Mouse (Mus musculus): Measurements from ENCODE around the gene Swt1.
"Not testable (repeated sequence)": the region's sequence is repeated elsewhere in the genome, so short reads cannot be mapped to it uniquely, and the experiment has no call there.

Gene Swt1

DNA sequence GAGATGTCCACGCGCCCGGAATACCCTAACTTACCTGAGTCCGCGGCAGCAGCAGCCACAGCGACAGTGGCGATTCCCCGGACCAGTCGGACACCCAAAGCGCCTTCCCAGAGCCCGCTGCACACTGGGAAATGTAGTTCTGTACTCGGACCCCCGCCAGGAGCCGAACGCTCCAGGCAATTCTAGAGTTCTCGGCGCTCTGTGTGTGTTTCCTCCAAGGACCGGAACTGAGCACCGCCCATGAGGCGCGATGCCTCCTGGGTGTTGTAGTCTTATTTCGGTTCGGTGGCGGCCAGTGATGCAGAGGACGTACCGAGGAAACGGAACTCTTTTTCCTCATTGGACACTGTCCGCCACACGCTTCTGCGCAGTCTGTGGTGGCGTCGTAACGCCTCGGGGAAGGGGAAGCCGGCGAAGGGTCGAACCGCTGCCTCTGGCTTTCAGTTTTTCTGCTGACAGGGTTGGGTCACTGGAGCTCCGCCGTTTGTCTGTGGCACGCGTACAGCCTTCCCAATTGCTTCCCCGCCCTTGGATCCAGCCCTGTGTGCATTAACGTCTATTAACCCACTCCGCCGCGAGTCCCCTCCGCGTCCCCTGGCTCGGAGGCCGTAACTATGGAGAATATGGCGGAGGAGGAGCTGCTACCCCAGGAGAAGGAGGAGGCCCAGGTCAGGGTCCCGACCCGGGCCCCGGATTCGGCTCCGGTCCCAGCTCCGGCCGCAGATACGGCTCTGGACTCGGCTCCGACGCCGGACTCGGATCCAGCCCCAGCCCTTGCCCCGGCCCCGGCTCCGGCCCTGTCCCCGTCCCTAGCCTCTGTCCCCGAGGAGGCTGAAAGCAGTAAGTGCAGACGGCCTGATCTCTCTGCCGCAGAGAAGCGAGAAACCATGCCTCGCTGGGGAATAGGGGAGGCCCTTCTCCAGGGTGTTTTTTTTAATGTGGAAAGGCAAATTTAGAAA is at the start of gene Swt1, which contains the start of gene Trmt1l:
TSS of gene Swt1 (minus strand) at position 193 of the 959 bp plus-strand sequence.
TSS of gene Trmt1l (plus strand) at position 280 of the 959 bp plus-strand sequence.
- peak; percentile 98 for DNase-seq (ENCODE audit: low read depth)

DNA sequence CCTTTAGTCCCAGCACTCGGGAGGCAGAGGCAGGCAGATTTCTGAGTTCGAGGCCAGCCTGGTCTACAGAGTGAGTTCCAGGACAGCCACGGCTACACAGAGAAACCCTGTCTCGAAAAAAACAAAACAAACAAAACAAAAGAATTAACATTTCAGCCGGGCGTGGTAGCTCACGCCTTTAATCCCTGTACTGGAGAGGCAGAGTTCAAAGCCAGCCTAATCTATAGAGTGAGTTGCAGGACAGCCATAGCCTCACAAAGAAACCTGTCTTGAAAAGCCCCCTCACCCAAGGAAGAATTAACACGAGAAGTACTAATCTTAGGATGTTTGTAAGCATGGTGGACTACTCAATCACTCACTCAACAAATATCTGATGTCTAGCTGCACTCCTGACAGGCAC is 44.1 kb upstream of the Swt1 start:
- DNase-seq (ENCODE audit: low read depth), result not testable (repeated sequence)

DNA sequence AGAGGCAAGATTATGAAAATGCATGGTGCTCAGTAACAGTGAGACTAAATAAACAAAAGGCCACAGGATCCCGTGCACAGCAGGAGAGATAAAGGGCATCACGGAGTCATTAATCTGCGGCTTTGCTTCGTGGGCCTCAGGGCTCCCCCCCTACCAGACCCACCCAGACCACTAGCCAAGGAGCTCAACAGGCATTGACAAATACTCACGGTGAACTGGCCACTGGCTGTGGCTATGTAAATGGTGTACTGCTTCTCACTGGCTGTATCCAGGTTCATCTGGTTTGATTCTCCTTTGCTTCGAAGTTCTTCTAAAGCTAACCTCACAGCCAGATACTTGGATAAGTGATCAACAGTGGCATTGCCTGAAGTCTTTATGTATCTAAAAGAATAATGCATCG is 43.2 kb upstream of the Swt1 start:
- DNase-seq (ENCODE audit: low read depth), result no peak

DNA sequence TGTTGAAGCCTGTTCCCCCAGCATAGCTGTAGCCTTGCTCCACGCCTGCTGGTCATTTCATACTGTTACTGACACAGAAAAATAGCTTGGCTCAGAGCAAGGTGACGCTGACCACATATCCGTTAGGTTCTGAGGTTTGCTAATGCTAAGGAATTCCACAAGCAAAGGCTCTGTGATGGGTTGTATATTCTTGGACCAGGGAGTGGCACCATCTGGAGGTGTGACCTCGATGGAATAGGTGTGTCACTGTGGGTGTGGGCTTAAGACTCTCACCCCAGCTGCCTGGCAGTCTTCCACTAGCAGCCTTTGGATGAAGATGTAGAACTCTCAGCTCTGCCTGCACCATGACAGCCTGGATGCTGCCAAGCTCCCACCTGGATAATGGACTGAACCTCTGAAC is 38.3 kb upstream of the Swt1 start:
- DNase-seq (ENCODE audit: low read depth), result no peak

DNA sequence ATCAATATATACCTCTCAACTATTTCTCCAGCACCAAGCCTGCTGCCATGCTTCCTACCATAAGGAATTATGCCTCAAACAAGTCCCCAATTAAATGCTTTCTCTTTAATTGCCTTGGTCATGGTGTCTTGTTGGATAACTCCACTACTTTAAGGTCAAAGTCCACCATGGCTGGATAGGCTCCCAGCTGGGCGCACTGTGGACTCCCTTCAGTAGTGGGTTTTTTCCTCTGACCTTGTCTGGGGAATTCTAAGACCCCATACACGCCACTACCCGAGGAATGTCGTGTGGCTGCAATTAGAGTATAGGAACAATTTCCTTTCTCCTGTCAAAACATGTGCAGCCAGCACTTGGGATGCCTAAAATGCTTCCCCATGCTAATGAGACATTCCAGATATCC is 36.7 kb upstream of the Swt1 start:
- DNase-seq (ENCODE audit: low read depth), result no peak

DNA sequence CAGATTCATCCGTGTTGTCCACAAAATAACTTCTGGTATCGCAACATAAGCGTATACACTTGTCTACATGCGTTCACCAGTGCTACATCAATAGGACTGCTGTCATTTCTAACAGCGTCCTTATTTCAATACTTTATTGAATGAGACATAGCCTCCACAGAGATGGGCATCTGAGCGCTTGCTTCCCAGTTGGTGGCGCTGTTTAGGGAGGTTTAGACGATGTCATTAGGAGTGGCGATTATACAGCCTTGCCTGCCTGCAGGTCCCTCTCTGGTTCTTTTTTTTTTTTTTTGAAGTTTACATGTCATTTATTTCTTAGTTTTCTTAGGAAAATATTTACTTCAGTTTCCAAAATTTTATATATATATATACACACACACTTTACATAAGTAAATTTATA is 33.0 kb upstream of the Swt1 start:
- no peak for DNase-seq (ENCODE audit: low read depth)

DNA sequence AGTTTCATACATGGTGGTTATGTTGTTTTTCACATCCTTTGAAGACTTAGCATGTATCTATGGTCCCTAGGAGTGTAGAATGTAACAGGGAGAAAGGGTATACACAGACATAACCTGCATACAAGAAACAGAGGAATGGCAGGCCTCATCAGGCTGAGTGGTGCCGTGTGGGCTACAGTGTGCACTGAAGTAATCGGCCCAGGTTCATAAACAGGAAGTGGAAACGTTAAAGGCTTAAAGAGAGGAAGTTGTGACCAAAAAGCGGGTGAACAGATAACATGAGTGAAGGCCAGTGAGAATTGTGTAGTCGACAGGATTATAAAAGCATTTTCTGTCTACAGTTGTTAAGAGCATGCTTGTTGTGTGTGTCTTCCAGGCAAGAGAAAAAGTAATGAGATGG is 28.8 kb upstream of the Swt1 start:
- no peak for DNase-seq (ENCODE audit: low read depth)

DNA sequence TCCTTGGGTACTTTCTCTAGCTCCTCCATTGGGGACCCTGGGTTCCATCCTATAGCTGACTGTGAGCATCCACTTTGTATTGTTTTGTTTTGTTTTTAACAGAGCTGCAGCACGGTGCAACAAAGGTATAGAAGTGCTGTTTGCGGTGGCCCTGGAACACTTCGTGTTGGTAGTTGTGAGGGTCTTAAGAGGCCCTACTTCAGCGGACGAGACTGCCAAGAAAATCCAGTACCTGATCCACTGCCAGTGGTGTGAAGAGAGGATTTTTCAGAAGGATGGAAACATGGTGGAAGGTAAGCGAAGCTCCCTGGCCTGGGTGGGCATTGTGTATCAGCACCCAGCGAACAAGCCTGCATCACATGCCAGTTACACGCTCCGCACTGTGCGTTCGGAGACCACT is 23.7 kb upstream of the Swt1 start:
- no peak for DNase-seq (ENCODE audit: low read depth)

DNA sequence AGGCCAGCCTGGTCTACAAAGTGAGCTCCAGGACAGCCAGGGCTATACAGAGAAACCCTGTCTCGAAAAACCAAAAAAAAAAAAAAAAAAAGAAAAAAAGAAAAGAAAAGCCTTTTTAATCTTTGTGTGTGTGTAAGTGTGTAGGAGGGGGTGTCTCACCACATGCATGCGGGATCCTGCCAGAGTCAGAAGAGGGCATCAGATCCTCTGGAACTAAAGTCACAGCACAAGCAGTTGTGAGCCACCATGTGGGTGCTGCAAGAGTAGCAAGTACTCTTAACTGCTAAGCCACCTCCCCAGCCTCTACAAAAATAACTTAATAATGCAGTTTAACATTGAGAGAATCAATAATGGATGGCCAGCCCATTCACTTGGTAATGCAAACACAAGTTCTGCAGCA is 22.6 kb upstream of the Swt1 start:
- no peak for DNase-seq (ENCODE audit: low read depth)

DNA sequence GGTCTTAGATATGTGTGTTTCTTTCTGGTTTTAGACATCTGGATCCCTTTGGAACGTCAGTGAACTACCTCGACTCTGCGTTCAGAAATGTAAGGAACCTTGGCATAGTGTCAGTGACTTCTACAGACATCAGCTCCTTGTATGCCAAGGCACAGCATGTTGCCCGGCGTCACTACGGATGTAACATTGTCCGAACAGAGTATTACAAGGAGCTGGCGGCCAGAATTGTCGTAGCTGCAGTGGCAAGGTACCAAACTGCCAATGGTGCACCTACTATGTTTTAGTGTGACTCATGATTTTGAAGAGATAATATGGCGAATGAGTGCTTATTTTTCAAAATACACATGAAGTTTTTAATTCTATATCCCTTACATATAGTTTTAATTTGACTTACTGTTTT is 21.6 kb upstream of the Swt1 start:
- no peak for DNase-seq (ENCODE audit: low read depth)

DNA sequence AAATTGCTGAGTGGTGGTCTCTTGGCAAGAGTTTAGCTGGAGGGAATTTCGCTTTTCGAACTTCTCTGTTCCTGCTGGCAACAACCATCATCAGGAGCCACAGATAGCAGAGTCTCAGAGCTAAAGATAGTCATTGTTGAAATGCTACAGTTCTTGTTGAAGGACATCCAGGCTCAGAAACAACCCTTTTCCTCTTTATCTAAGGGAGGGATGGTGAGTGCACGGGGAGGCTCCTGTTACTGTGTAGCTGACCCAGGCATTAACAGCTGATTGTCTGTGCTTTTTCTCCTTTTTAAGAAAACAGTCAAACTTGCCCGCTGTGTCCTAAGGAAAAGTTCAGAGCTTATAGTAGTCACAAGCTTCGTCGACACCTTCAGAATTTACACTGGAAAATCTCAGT is 7.2 kb upstream of the Swt1 start:
- DNase-seq (ENCODE audit: low read depth), result no peak

DNA sequence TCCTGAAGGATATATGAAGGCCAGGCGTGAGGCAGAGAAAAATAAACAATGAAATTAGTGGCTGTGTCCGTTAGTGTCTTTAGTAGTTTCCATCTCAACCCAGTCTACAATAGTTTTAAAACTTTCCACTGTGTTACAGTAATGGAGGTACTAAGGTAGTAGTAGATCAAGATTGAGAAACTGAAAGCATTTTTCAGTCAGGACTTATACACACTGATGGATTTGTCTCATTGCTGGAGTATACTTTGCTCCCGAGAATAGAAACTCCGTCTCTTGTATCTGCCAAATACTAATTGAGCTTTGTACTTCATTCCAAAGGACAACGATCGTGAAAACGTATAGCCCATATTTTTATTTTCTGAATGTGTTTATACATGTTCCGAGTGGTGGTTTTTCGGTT is 1.1 kb upstream of the Swt1 start:
- DNase-seq (ENCODE audit: low read depth), result peak; percentile 14

DNA sequence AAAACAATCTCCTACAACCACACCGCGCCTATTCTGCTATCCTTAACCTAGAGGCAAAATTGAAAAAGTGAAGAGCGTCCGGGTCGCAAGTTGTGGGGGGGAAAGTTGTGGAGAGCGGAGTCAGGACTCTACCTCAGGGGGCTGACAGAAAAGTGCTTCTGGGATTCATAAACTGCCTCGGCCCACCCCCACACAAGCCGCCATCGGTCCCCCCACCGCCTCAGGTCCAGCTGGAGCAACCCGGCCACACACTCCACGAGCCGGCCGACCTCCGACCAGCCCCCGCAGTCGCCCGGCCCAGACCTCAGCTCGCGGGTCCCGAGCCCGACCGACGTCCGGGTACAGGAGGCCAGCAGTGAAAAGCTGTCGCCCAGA is 380 bp downstream of the Swt1 start:
- peak; percentile 27 for DNase-seq (ENCODE audit: low read depth)

DNA sequence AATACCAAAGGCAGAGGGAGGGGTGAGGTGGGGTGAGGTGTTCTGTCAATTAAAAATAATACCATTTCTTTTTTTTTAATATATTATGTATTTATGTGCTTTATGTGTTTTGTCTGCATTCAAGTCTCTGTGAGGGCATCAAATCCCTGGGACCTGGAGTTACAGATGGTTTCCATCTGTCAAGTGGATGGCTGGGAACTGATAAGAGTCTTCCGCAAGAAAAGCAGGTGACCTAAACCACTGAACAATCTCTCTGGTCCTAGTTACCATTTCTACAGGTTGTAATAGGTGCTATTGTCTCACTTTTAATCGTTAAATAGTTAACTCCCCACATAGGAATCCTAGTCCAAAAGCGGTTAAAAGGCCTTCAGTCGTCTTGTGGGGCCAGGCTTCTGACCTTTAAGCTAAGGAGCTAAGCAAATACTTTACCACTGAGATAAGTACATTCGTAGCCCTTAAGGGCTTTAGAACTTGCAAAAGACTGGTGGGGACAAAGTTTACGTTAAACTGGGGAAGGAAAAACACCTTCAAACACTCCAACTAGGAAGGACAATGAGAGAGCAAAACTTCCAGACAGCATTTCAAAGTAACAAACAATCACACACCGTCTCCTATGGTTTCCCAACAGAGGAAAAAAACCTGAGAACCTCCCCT is 1.2 kb downstream of the Swt1 start:
- DNase-seq (ENCODE audit: low read depth), result peak; percentile 44

DNA sequence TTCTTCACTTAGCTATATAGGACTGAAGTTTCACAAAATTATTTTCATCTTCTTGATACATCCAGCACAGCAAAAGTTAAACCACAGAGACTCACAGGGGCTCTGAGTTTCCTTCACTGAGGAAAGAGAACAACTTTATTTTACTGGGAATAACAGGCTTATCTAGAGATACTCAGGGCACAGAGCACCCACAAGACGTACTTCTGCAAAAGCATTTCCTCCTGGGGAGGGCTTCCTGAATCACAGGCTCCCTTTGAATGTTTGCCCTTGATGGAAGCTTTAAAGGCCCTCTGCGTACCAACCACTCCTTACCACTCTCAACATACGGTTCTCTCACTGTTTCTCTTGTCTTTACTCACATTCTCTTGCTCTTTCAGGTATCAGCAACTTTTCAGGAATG is 6.1 kb downstream of the Swt1 start:
- no peak for DNase-seq (ENCODE audit: low read depth)

DNA sequence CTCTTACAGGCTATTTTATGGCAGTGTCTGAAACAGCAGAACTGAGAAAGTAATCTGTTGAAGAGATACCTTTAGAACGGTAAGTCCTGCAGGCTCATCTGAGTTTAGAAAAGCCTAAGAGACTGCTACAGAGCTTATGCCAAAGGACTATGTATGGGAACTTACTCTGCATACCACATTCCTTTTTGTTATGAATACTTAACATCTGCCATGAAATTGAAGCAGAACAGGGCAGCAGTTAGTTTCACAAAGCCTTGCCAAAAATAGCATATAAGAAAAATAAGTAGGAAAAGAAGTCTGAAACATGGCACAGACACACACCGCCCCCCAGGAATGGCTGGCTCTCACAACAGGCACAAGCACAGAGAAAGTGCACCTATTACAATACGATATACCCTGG is 18.4 kb downstream of the Swt1 start:
- DNase-seq (ENCODE audit: low read depth), result no peak

DNA sequence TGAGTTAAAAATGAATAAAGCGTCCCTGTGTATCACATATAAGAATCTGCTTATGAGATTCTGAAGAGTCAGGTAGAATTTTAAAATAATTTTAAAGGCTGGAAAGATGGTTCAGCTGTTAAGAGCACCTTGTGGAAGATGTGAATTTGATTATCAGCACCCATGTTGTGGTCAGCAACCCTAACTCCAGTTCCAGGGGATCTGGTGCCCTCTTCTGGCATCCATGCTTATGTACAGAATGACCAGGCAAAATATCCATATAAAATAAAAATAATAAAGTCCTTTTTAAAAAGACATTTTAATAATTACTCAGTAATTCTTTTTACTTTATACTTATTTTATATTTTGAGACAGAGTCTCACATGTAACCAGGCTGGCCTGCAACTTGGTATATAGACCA is 38.2 kb downstream of the Swt1 start:
- DNase-seq (ENCODE audit: low read depth), result peak; percentile 10

DNA sequence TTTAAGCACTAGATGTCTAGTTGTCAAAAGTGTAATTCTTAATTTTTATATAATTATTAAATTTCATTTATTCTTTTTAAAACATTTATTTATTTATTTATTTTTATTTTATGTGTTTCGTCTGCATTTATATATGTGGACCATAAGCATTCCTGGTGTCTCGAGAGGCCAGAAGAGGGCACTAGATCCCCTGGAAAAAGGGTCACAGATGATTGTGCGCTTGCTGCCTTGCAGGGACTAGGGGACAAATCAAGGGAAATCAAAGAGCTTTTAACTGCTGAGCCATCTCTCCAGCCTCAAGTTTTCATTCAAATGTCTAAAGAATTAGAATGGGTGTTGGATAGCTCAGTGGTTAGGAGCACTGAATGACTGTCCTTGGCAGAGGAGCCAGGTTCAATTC is 50.9 kb downstream of the Swt1 start:
- DNase-seq (ENCODE audit: low read depth), result no peak

DNA sequence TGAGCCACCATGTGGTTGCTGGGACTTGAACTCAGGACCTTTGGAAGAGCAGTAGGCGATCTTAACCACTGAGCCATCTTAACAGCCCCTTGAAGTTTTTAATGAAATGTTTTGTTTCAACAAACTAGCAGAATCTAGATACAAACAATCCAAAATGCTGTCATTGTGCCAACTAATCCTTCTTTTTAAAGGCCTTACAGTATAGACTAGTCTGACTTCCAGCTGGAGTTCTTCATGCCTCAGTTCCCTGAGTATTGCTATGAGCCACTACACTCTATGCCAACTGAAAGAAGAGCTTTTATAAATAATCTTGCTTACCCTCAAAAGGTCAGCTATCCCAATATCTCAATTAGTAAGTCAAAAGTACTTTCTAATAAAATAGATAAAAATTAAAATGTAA is 55.4 kb downstream of the Swt1 start:
- DNase-seq (ENCODE audit: low read depth), result no peak

DNA sequence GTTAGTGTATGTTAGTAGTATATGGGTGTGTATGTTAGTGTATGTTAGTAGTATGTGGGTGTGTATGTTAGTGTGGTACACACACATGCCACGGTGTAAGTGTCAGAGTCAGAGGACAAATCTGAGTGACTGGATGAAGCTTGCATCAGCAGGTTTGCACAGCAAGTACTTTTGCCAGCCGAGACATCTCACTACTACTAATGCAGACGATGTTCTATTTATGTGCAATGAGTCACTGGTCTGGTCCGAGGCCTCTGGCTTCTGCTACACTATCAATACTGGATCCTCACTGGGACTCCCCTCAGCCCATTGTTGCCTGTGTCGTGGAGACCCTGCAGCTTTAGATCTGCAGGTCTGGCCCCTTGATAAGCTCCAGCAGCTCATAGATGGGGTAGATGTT is 56.7 kb downstream of the Swt1 start:
- DNase-seq (ENCODE audit: low read depth), result no peak

DNA sequence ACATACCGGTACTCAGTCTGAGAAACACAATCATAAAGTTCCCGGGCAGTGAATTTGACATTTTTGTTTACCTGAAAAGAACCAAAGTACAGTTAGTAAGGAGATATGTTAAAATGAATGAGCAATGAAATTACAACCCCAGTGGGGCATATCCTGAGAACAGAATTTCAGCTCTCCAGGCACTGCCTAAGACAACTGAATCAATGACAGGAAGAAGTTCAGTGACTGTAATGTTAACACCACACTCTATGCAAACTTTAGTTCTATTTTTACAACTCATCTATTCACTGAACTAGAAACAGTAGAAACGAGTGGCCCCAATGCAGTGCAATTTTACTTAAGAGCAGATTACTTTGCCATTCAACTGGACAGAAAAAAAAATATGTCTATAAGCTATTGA is 57.7 kb downstream of the Swt1 start:
- DNase-seq (ENCODE audit: low read depth), result no peak

DNA sequence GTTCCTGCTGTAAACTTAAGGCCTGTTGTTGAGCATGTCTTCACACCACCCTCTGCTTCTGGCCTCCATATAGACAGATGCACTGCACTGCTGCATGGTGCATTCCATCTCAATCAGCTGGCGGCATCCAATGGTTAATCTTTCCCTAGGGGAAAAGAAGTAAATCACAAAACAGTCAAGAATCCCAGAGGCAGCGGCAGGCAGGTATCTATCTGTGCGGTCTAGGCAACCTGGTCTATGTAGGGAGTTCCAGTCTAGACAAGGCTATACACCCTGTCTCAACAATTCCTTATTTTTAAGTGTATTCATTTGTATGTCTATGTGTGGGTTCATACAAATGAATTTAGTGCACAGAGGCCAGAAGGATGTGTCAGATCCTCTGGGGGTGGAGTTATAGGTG is 59.8 kb downstream of the Swt1 start:
- DNase-seq (ENCODE audit: low read depth), result no peak

DNA sequence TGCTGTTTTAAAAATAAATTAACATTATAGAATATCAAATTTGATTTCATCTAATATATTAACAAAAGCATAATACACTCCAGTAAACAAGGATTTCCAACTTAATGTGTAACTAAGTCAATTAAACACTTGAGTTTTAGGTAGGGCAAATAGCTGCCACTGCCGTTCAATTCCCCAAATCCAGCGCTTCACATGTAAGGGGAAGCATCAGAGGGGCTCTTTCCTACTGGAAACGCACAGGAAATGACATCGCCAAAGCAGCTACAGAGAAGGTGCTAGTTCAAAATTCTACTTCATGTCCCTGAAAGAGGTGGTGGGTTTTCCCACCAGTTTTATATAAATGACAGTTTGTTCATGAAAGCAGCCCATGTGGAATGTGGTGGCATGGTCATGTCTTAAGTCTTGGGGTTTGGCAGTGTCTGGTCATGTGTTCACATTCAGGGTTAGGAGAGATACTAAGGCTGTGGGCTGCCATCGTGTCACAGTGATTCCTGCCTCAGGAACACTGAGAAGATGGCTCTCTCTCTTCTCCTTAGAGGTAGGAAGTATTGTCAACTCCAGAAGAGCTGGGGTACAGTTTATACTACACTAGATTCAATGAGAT is 60.4 kb downstream of the Swt1 start:
- DNase-seq (ENCODE audit: low read depth), result no peak

Data from c-Kit-positive CD71-positive TER-119-negative erythroid progenitor cells, embryonic 14.5 days (primary cell).